Mouse (Mus musculus): ENCODE results near the gene Marc1.

GRCm38 (mm10) chr1:184824439-184824851 lies 13.3 kb upstream of the Marc1 start:
- no peak for TF ChIP-seq TCF12 (IDR thresholded peaks at IDR 0.05; ENCODE audit: insufficient read depth, poor library complexity, severe bottlenecking)
- TF ChIP-seq POLR2A (IDR thresholded peaks at IDR 0.05; ENCODE audit: insufficient read length, low read depth) = no peak
- TF ChIP-seq USF1 (IDR thresholded peaks at IDR 0.05; ENCODE audit: low read depth) = peak; percentile 26
- no peak for TF ChIP-seq E2F4 (IDR thresholded peaks at IDR 0.05; ENCODE audit: insufficient read depth)
- no peak for TF ChIP-seq MAX (IDR thresholded peaks at IDR 0.05; ENCODE audit: low read depth)

Data from myocyte (in vitro differentiated cells).